Mouse (Mus musculus): ENCODE data around the gene Srp9.

The Srp9 gene

DNA sequence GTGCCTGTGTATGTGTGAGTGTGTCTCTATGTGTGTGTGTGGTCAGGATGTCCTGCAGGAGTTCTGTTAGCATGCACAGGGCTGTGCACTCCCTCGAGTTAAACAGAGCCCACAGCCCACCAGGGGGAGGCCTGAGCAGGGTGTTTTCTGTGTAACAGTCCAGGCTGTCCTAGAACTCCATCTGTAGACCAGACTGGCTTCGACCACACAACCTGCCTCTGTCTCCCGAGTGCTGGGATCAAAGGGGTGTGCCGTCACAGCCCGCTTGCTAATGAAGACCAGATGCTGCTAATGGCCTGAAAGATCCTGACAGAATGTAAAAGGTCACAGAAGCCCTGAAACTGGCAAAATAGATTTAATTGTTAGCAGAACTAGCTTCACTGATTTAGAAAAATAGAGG is 21.0 kb downstream of the Srp9 start:
- WGBS, result 62% methylated on average over 5 of the region's 5 CpGs

DNA sequence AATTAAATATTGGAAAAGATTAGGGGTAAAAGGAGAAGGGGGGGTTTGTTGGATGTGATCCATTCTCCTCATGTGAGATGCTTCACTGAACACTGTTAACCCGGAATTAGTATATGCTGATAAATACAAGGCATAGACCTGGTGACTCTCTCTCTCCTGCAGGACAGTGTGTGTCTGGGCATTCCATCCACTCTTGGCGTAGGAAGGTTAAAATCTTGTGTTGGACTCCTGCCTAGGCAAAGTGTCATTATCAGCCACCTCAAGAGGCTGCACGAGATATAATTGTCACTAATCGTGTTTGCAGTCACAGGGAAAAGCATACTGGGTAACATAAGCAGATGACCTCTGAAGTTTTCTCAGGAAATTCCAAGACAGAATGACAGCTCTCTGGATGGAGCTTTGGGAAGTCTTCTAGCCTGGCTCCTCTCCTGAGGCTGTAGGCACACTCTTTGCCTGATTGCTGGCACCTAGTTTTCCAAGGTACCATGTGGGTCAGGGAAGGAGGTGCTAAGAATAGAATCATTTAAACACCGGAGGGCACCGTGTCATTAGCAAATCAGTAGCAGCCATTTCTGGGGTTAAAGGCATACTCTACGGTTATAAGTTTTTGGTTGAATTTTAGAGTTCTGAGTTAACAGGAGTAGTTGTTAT is 24.5 kb downstream of the Srp9 start:
- 72% methylated on average over 7 of the region's 7 CpGs for WGBS

DNA sequence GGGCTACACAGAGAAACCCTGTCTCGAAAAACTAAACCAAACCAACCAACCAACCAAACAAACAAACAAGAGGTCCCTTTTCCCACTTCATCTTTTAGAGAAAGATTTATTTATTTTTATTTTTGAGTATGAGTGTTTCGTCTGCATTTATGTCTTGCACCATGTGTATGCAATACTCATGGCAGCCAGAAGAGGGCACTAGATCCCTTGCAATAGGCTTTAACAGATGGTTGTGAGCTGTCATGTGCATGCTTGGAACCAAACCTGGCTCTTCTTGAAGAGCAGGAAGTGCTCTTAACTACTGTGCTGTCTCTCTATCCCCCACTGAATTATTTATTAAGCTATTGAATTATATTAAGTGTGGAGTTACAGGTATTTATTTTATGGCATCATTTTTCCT is 25.4 kb downstream of the Srp9 start:
- WGBS, result 89% methylated on average over 2 of the region's 2 CpGs

DNA sequence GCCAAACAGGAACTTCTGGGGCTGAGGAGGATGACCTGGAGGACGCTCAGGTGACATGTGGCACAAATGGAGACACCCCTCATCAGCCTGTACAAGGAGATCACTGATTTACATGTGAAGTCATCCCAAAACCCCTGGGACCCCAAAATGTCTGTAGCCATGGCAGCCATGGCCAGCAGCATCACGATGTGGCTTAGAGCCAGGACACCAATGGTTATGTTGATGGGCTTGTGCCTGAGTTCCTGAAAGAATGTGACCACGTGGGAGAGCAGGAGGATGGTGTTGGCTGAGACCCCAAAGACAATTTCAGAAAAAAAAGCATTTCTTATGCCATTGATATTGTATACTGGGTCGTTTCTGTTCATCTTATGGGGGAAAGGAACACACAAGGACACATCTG is 33.2 kb downstream of the Srp9 start:
- 55% methylated on average over 4 of the region's 4 CpGs for WGBS

DNA sequence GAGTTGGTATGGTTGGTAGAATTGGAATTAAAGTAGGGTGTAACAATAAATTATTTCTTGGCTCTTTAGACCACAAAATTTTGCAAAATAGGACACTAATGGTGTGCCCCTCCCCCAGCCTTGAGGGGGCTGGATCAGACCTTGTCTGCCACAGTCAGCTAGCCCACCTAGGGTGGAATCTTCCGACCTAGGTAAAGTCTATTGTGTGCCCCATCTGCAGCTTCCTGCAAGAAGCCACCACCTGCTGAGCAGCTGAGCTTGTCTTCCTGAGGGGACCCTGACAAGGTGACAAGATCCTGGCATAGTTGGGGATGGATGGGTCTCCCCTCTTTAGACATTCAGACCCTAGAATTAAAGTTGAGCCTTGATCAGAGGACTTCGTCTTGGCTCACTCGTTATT is 35.0 kb downstream of the Srp9 start:
- 84% methylated on average over 3 of the region's 3 CpGs for WGBS

DNA sequence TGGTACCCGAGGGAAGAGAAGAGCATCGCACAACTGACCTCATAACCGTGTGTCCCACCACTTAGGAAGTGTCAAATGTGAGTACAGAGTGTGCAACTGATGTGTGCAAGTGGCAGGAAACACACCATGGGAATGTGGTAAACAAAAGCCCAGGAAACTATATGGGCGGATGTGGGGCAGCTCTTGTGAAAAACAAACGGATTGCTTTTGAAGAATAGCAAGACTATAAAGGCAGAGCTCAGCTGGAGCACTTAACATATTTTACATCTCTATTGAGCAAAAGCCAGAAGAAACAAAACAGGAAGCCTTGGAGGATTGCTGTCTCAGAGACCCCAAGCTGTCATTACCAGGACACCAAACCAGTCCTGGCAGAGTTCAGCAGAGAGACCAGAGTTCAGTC is 38.4 kb downstream of the Srp9 start:
- WGBS, result 47% methylated on average over 5 of the region's 5 CpGs

DNA sequence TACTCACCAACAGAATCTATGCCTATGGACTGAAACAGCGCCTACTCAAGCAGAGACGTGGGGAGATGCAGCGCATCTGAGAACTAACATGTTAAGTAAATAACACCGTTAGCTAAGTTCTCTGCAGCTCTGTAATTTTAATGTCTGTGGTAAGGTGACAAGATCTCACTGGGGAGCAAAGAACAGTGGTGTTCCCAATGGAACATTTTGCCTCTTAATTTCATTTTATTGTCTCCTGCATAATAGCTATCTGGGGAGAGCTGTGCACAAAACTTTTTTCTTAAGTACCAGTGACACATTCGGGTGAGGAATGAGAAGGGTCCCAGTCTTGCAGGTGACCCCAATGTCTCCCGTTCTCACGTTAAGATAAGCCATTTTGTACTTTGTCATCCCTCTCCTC is 39.8 kb downstream of the Srp9 start, which contains the start of gene Vmn1r1:
Gene Vmn1r1, minus strand, starts transcription at position 101 of the 400 bp plus-strand sequence.
- 93% methylated on average over 7 of the region's 7 CpGs for WGBS

DNA sequence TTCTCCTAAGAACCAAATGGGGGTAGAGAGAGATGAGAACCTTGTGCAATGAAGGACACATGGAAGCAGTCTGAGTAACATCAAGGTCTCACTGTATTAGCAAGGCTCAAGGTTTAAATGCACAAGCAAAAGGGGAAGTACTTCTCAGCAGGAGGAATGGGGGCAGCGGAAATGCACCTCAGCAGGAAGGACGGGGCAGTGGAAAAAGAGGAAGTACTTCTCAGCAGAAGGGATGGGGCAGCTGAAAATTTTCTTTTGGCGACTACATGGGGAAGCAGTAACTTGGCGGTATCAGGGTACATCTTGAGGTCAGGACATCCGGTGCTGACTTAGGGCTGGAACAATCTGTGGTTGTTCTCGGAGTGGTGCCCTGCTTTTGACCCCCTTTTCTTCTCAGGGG is 45.7 kb downstream of the Srp9 start:
- WGBS, result 88% methylated on average over 6 of the region's 6 CpGs

DNA sequence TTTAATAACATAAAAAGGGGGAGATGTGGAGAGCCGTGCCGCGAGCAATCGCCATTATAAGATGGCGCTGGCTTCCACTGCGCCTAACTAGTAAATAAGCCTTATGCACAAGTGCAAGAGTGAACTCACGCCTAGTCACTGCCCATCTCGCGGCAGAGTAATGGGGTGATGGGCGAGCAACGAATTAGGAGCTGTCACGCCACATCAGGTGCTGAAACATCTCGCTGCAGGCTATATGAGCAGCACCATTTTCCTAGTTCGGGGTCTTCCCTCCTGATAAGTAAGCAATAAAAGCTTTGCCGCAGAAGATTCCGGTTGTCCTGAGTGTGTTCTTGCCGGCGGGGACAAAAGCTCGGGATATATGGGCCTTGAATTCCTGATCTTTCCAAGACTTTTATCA is 52.4 kb downstream of the Srp9 start:
- 92% methylated on average over 19 of the region's 19 CpGs for WGBS

DNA sequence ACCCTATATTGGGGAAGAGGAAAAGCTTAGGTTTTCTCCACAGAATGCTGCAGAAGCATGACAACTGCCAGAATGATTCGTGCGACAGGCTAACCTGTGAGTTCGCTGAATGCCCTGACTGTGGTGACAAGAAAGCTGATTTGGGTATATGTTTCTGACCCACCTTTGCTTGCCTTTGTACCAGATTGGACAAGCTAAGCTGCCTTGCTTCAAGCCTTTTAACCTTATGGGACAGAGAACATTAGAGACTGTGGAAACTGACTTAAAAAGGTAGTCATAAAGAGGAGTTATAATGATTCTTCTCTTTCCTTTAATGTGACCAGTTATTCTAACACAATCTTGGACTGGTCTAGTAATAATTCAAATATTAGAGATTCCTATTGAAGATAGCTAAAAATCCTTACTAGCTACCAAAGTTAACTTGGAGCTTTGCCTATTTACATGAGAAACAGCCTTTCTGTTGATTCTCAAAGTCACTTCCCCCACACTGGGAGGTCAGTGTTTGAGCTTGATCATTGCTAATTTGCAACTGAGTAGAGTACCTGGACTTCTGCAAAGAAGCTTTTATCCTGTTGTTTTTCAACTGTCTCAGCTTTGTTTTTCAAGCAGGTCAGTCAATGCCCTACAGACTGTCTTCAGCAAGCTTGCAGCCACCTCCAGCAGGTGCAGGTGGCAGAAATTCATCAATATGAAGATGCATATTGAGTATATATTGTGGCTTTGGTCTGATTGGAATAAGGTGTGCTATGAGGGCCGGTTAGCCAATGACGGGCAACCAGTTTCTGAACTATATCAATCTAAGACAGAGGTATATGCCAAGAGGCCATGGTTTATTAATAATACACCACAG is 57.1 kb downstream of the Srp9 start:
- 76% methylated on average over 5 of the region's 5 CpGs for WGBS
